Mouse (Mus musculus) Patski (cell line): ENCODE measurements around the gene Fbxo24. TPM values are rescaled to one million over a fixed set of nuclear protein-coding genes. Genes with fewer than 3 reads are reported as not detected.

ENCODE experiments used
- ATAC-seq: fragments of 100-300 bp; one replicate; pipeline ENCODE4 v1.8.0; 2021
- CTCF ChIA-PET: fragments of 350-600 bp; sonication (Branson Sonifier 250); formaldehyde crosslinking; loops from one replicate; lab custom pipeline; 2022; ENCODE audit warnings: inconsistent platforms; lab: Charles Lee
- POLR2A ChIA-PET: fragments of 350-600 bp; sonication (Branson Sonifier 250); formaldehyde crosslinking; loops from one replicate; lab custom pipeline; 2022; ENCODE audit warnings: antibody characterized with exemption, inconsistent platforms; lab: Charles Lee
- DNase-seq: peaks from one replicate; pipeline ENCODE4 v3.0.0-alpha.2; 2011; ENCODE audit warnings: low read depth, low spot score
- H3K27me3 ChIP-seq: fragments of 371-371 bp; one replicate; pipeline ENCODE4 v1.5.1; 2021
- CTCF ChIP-seq: fragments of 100-300 bp; IDR thresholded peaks from one replicate; pipeline ENCODE4 v1.5.1; 2021
- in situ Hi-C: fragments of 300-500 bp; cut with MboI; formaldehyde crosslinking; loops from 3 replicates; pipeline ENCODE4 v1.11.1; 2018; ENCODE audit warnings: low pct_unique_long_range_greater_than_20kb, mixed read lengths
- polyA plus RNA-seq: library from polyadenylated mRNA; unstranded; gene quantifications from one replicate; pipeline ENCODE4 v1.2.3, GENCODE M21; 2021

Gene Fbxo24
- polyA plus RNA-seq, 1 experiment from 2014 or later = 2.5 TPM

GRCm38 (mm10) chr5:137645652-137646091 is 16.9 kb upstream of the Fbxo24 start, which contains the start of gene Irs3:
Gene Irs3 (minus strand): TSS chr5:137645714.
- no peak for TF ChIP-seq CTCF
- in situ Hi-C loops = no loop called here
- no peaks in the 10 kb centered on the region for H3K27me3 ChIP-seq
- ChIA-PET POLR2A (interaction anchor here (1.1 to 1.8 kb wide), 2 partner anchors 15 to 114 kb away, joined by 3 to 5 read pairs; no protein-coding TSS in a partner anchor), CTCF (no interaction called here)
- DNase-seq (no peak), ATAC-seq (no peak)

- no peak for TF ChIP-seq CTCF
- ChIA-PET CTCF (no interaction called here), POLR2A (interaction anchor here (1.1 kb wide), 1 partner anchor 14 kb away, joined by 3 read pairs; no protein-coding TSS in a partner anchor)
- no peaks in the 10 kb centered on the region for H3K27me3 ChIP-seq
- no peak for ATAC-seq
- DNase-seq = no peak
- in situ Hi-C loops = no loop called here
These were observed 16.4 kb upstream of the Fbxo24 start for GRCm38 (mm10) chr5:137645091-137645651.

GRCm38 (mm10) chr5:137644484-137644883 is 15.7 kb upstream of the Fbxo24 start:
- no peak for TF ChIP-seq CTCF
- no peaks in the 10 kb centered on the region for H3K27me3 ChIP-seq
- ChIA-PET POLR2A (interaction anchor here (1.1 kb wide), 1 partner anchor 14 kb away, joined by 3 read pairs; no protein-coding TSS in a partner anchor), CTCF (interaction anchor here (1.4 to 3.2 kb wide), 3 partner anchors 8 to 115 kb away, joined by 3 to 13 read pairs (median 5); no protein-coding TSS in a partner anchor)
- DNase-seq (no peak), ATAC-seq (no peak)
- in situ Hi-C loops = no loop called here

GRCm38 (mm10) chr5:137642886-137643285 is 14.1 kb upstream of the Fbxo24 start:
- ATAC-seq = no peak
- POLR2A ChIA-PET = interaction anchor here (1.0 to 1.6 kb wide), 2 partner anchors 9 to 10 kb away, joined by 3 to 5 read pairs; no protein-coding TSS in a partner anchor
- CTCF ChIA-PET = interaction anchor here (1.9 to 3.2 kb wide), 2 partner anchors 9 to 12 kb away, joined by 5 to 13 read pairs; no protein-coding TSS in a partner anchor
- DNase-seq = no peak
- no peaks in the 10 kb centered on the region for H3K27me3 ChIP-seq
- in situ Hi-C loops = no loop called here
- TF ChIP-seq CTCF = no peak

- in situ Hi-C loops = no loop called here
- no peaks in the 10 kb centered on the region for H3K27me3 ChIP-seq
- no peak for TF ChIP-seq CTCF
- POLR2A ChIA-PET = no interaction called here
- CTCF ChIA-PET = no interaction called here
- ATAC-seq = no peak
- DNase-seq = no peak
These were observed 12.3 kb upstream of the Fbxo24 start, which contains the start of gene Sap25 for GRCm38 (mm10) chr5:137641054-137641453. Gene Sap25 (plus strand): TSS chr5:137641334.

- no peak for TF ChIP-seq CTCF
These were observed 10.7 kb upstream of the Fbxo24 start for GRCm38 (mm10) chr5:137639472-137639871.

GRCm38 (mm10) chr5:137633397-137634084 is 4.7 kb upstream of the Fbxo24 start:
- no peaks in the 10 kb centered on the region for H3K27me3 ChIP-seq
- ChIA-PET CTCF (interaction anchor here (1.0 to 2.5 kb wide), 2 partner anchors 16 to 24 kb away, joined by 3 to 8 read pairs; no protein-coding TSS in a partner anchor), POLR2A (interaction anchor here (1.0 to 1.3 kb wide), 2 partner anchors 10 to 102 kb away, joined by 3 read pairs; no protein-coding TSS in a partner anchor)
- no peak for DNase-seq
- no peak for ATAC-seq
- in situ Hi-C loops = no loop called here
- no peak for TF ChIP-seq CTCF

More at GRCm38 (mm10) chr5:137639472-137639871, 10.7 kb upstream of the Fbxo24 start:
- DNase-seq (no peak), ATAC-seq (no peak)
- in situ Hi-C loops = no loop called here
- ChIA-PET POLR2A (no interaction called here), CTCF (interaction anchor here (0.9 kb wide), 1 partner anchor 17 kb away, joined by 3 read pairs; no protein-coding TSS in a partner anchor)
- no peaks in the 10 kb centered on the region for H3K27me3 ChIP-seq

- CTCF ChIA-PET = interaction anchor here (1.4 to 4.3 kb wide), 2 partner anchors 12 to 21 kb away, joined by 5 to 17 read pairs; no protein-coding TSS in a partner anchor
- in situ Hi-C loops = no loop called here
- no peak for TF ChIP-seq CTCF
These were observed 2.8 kb upstream of the Fbxo24 start for GRCm38 (mm10) chr5:137631591-137631990.

GRCm38 (mm10) chr5:137631171-137631570 is 2.4 kb upstream of the Fbxo24 start:
- ChIA-PET POLR2A (interaction anchor here (0.7 to 5.5 kb wide), 6 partner anchors 13 to 129 kb away, joined by 3 to 31 read pairs (median 3); partner anchors contain the start of genes Irs3 and Pcolce), CTCF (interaction anchor here (1.4 to 4.3 kb wide), 2 partner anchors 13 to 21 kb away, joined by 5 to 17 read pairs; no protein-coding TSS in a partner anchor)
- no peak for TF ChIP-seq CTCF
- no peaks in the 10 kb centered on the region for H3K27me3 ChIP-seq
- in situ Hi-C loops = no loop called here
- no peak for DNase-seq
- ATAC-seq = no peak

More at GRCm38 (mm10) chr5:137631591-137631990, 2.8 kb upstream of the Fbxo24 start:
- POLR2A ChIA-PET = interaction anchor here (0.7 to 5.5 kb wide), 4 partner anchors 18 to 130 kb away, joined by 3 to 31 read pairs (median 4); partner anchors contain the start of gene Pcolce
- no peak for DNase-seq
- no peak for ATAC-seq
- no peaks in the 10 kb centered on the region for H3K27me3 ChIP-seq

- no peaks in the 10 kb centered on the region for H3K27me3 ChIP-seq
- in situ Hi-C loops = no loop called here
- DNase-seq (no peak), ATAC-seq (no peak)
- POLR2A ChIA-PET = interaction anchor here (0.7 to 5.5 kb wide), 6 partner anchors 14 to 129 kb away, joined by 3 to 31 read pairs (median 4); partner anchors contain the start of genes Irs3 and Pcolce
- TF ChIP-seq CTCF = no peak
- CTCF ChIA-PET = interaction anchor here (0.8 to 4.3 kb wide), 4 partner anchors 8 to 22 kb away, joined by 3 to 17 read pairs (median 4); no protein-coding TSS in a partner anchor
These were observed 1.8 kb upstream of the Fbxo24 start for GRCm38 (mm10) chr5:137630602-137631001.
